In the genomic region with DNA sequence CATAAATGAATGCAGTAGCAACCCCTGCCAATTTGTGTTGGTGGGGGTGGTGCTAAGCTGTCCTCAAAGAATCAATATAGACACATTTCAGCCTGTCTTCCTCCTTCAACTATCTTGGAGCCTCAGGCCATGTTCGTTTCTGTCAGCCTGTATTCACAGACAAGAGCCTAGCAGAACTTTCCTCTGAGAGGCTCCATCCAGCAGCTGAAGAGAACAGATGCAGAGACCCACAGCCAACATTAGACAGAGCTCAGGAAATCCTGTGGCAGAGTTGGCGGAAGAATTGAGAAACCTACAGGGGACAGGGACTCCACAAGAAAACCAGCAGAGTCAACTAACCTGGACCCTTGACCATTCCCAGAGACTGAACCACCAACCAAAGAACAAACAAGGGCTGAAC, we compare ENCODE assay signal across 17 mouse cellular contexts.
"Had no signal": no experiment of that assay in that cellular context is flagged by ENCODE, and none has a peak within 500 bp of the region (broad histone marks: within the 10 kb centered on the region; RNA-seq: fewer than 3 reads in every experiment).

No protein-coding gene starts in this region.

- ATAC-seq: liver, embryonic 12.5 days had no signal

- H3K4me3 ChIP-seq: layer of hippocampus, adult 2 months; left cerebral cortex, adult 2 months; limb, embryonic 13.5 days; liver, embryonic 12.5 days; liver, embryonic 15.5 days; lung, embryonic 15.5 days had no signal

- DNase-seq: kidney, adult 2 months; kidney, postnatal 25 days; layer of hippocampus, adult 9-11 months; liver; lung, adult 18-20 months; lung, postnatal 10 days; lung, postnatal 36 days; midbrain, embryonic 14.5 days; thymus, postnatal 25 days had no signal

- H3K9ac ChIP-seq: limb, embryonic 13.5 days; liver, embryonic 12.5 days; liver, embryonic 15.5 days; lung, embryonic 15.5 days had no signal

- H3K36me3 ChIP-seq: limb, embryonic 13.5 days; liver, embryonic 12.5 days; liver, embryonic 15.5 days; lung, embryonic 15.5 days had no signal

- H3K27ac ChIP-seq: kidney, postnatal 0 days; layer of hippocampus, adult 2 months; left cerebral cortex, adult 2 months; limb, embryonic 13.5 days; liver, embryonic 12.5 days; liver, embryonic 15.5 days; lung, embryonic 15.5 days; stomach, postnatal 0 days had no signal

- H3K4me2 ChIP-seq: limb, embryonic 13.5 days; liver, embryonic 12.5 days; liver, embryonic 15.5 days; lung, embryonic 15.5 days had no signal

- H3K27me3 ChIP-seq: limb, embryonic 13.5 days; lung, embryonic 15.5 days had no signal

- H3K4me1 ChIP-seq: liver, embryonic 15.5 days had no signal

- H3K9me3 ChIP-seq: limb, embryonic 13.5 days; liver, embryonic 12.5 days; liver, embryonic 15.5 days; lung, embryonic 15.5 days had no signal
